Mouse (Mus musculus) olfactory bulb, adult 2 months (tissue): ENCODE data around the gene Rnf113a2.

Experiments used
- CTCF ChIP-seq: fragments of 200-500 bp; IDR thresholded peaks from 2 replicates; pipeline ENCODE4 v1.5.1; 2012; ENCODE audit warnings: low read depth, mild to moderate bottlenecking, low read length, moderate library complexity; ENCODE audit not compliant: insufficient read depth
- POLR2A ChIP-seq: fragments of 200-500 bp; IDR thresholded peaks from 2 replicates; pipeline ENCODE4 v1.6.1; 2012; ENCODE audit warnings: mild to moderate bottlenecking, low read depth, low read length, moderate library complexity; ENCODE audit not compliant: insufficient read depth

GRCm38 (mm10) chr12:84393847-84394246 lies 23.1 kb upstream of the Rnf113a2 start:
- TF ChIP-seq POLR2A: no peak
- TF ChIP-seq CTCF: no peak
